15 mouse cellular contexts compared by ENCODE assay signal in genomic region chr12:85291541-85291940, GRCm38 (mm10).
"Had no signal": no experiment of that assay in that cellular context is flagged by ENCODE, and none has a peak within 500 bp of the region (broad histone marks: within the 10 kb centered on the region; RNA-seq: fewer than 3 reads in every experiment).

No protein-coding gene starts in this region.

- H3K4me3 ChIP-seq: limb, embryonic 12.5 days; limb, embryonic 15.5 days; liver, embryonic 12.5 days; liver, embryonic 15.5 days had no signal

- H3K27ac ChIP-seq: hindbrain, embryonic 14.5 days; hindbrain, postnatal 0 days; limb, embryonic 12.5 days; limb, embryonic 15.5 days; liver, embryonic 12.5 days; liver, embryonic 15.5 days had no signal

- ATAC-seq: hindbrain, postnatal 0 days; inflammation-experienced regulatory T-cells, adult 6 months; intestine, embryonic 16.5 days; liver, embryonic 12.5 days had no signal

- DNase-seq: left cerebral cortex, postnatal 4 days; lung, adult 2 months; lung, postnatal 14 days; lung, postnatal 4 days; midbrain, embryonic 14.5 days; thymus, postnatal 36 days had no signal

- H3K9ac ChIP-seq: hindbrain, embryonic 14.5 days; limb, embryonic 12.5 days; limb, embryonic 15.5 days; liver, embryonic 12.5 days; liver, embryonic 15.5 days had no signal

- H3K4me2 ChIP-seq: limb, embryonic 12.5 days; limb, embryonic 15.5 days; liver, embryonic 12.5 days; liver, embryonic 15.5 days; midbrain, embryonic 11.5 days had no signal

- H3K36me3 ChIP-seq: limb, embryonic 12.5 days; limb, embryonic 15.5 days; liver, embryonic 12.5 days; liver, embryonic 15.5 days had no signal

- H3K9me3 ChIP-seq: limb, embryonic 15.5 days; liver, embryonic 15.5 days had no signal

- H3K27me3 ChIP-seq: limb, embryonic 15.5 days had no signal
